Mouse (Mus musculus) heart, adult 2 months (tissue): ENCODE measurements around the gene Gm5788.
"Not testable (repeated sequence)": the region's sequence is repeated elsewhere in the genome, so short reads cannot be mapped to it uniquely, and the experiment has no call there.

ENCODE experiments used
- CTCF ChIP-seq: fragments of 200-600 bp; IDR thresholded peaks from 2 replicates; pipeline ENCODE4 v1.8.1; 2022; ENCODE audit warnings: antibody characterized with exemption, mild to moderate bottlenecking, moderate library complexity
- EP300 ChIP-seq: fragments of 200-500 bp; IDR thresholded peaks from 2 replicates; pipeline ENCODE4 v1.6.1; 2011; ENCODE audit warnings: low read depth, low read length, control low read depth; ENCODE audit not compliant: insufficient read depth
- POLR2A ChIP-seq: fragments of 200-500 bp; IDR thresholded peaks from 2 replicates; pipeline ENCODE4 v1.6.1; 2011; ENCODE audit warnings: mild to moderate bottlenecking, low read depth, low read length, control low read depth; ENCODE audit not compliant: insufficient read depth

GRCm38 (mm10) chr12:87488683-87489082 lies 5.8 kb upstream of the Gm5788 start:
- not testable (repeated sequence) for TF ChIP-seq CTCF, EP300, POLR2A
